Mouse (Mus musculus): Measurements from ENCODE around the gene Olfr735. TPM values are rescaled to one million over a fixed set of nuclear protein-coding genes. Genes with fewer than 3 reads are reported as not detected.

Gene Olfr735
- polyA plus RNA-seq (2014; fragmentation: Illumina TruSeq; extraction: RNeasy Lipid Tissue Mini Kit (QIAGEN cat#74804); ENCODE audit: low read depth, low replicate concordance), result not detected

DNA sequence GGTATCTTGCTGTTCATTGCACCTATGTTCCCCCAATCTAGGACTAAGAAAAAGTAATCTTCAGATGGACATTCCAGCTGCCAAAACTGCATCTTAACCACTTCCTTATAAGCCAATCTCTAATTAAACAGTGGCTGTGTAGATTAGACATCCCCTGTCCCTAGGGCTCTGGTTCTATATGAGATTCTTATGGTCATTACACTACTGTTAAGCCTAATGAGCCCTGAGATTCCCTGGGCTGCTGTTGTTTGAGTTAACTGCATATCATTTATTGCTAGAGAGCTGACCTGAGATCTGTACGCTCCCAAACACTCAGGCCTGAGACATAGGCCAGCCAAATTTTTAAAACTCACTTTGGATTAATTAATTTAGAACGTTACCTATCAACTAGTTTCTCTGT lies at the start of gene Olfr735:
Gene Olfr735 (minus strand): TSS at position 77 of the 400 bp plus-strand sequence.

DNA sequence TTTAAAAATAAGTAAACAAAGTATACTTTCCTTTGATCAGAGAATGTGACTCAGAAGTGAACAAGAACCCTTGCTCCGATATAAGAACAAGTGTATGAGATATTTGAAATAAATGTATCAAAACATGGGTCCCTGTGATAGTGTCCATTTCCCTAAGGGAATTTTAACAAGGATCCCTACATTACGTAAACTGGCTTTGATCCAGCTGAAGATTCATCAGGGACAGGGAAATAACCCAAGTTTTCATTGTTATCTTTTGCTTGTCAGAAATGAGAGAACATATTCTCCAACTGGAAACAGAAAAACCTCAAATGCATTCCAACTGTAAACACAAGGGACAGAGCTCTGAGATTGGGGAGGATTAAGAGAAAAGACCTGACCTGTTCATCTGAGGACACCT lies 32.2 kb upstream of the Olfr735 start, which contains the start of gene Olfr736:
Gene Olfr736 (plus strand): TSS at position 301 of the 400 bp plus-strand sequence.

DNA sequence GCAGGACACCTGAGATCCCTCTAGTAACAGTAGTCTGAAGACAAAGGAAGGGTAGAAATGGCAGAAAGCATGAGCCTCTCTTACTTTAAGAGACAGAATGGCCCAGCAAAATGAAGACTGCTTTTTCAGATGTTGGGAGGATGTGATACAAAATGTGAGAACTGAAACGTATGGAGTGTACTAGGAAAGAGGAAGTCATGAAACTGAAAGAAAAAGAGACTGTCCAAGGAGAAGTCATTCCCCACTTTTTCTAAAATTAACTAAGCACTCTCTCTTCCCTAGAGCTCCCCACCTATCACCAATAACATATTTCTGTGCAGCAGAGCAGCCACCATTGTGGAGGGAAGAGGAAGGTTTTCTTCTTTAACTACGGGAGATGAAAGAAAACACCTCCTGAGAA lies 8.9 kb upstream of the Olfr735 start, which contains the start of gene Tlr11:
Gene Tlr11 (plus strand): TSS at position 322 of the 400 bp plus-strand sequence.

DNA sequence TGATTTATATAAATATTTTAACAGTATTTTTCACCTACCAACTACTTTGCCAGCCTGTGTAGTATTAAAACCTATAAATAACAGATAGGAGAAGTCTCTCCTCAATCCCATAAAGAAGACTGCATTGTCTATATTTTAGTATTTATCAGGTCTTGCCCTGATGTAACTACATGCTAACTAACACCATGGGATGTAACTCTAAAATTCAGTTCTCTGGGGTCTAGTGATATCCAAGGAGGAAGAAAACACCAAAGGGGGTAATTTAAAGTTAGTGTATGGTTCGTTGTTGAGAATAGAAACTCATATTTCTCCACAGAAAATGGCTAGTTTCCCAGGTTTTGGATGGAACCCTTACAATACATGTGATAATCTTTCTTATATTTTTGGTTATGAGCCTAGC lies 22.0 kb downstream of the Olfr735 start, which contains the start of gene Olfr734:
Gene Olfr734 (minus strand): TSS at position 101 of the 400 bp plus-strand sequence.

DNA sequence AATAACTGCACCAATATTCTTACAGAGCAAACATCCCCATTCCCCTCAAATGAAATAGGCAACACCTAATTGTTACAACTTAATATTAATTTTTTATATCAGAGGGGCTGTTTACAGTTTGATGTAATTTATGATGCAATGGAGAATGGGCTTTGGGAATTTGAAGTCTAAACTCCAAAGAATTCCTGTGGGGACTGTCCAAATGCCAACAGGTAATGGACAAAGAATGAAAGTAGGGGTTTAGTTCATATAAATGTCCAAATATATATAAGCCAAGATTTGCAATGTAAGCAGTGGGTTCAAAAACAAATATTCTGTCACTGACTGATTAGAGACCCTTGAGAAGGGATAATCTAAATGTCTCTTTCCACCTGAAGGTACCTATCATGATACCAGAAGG lies 47.2 kb downstream of the Olfr735 start, which contains the start of gene Olfr733:
Gene Olfr733 (minus strand): TSS at position 101 of the 400 bp plus-strand sequence.

Other genes starting within 250 kb of the Olfr735 start
- not detected for gene Olfr727, start 225.7 kb downstream of the Olfr735 start, polyA plus RNA-seq (2014; fragmentation: Illumina TruSeq; extraction: RNeasy Lipid Tissue Mini Kit (QIAGEN cat#74804); ENCODE audit: low read depth, low replicate concordance)
- not detected for gene Olfr728, start 206.2 kb downstream of the Olfr735 start, polyA plus RNA-seq (2014; fragmentation: Illumina TruSeq; extraction: RNeasy Lipid Tissue Mini Kit (QIAGEN cat#74804); ENCODE audit: low read depth, low replicate concordance)
- not detected for gene Olfr729, start 196.0 kb downstream of the Olfr735 start, polyA plus RNA-seq (2014; fragmentation: Illumina TruSeq; extraction: RNeasy Lipid Tissue Mini Kit (QIAGEN cat#74804); ENCODE audit: low read depth, low replicate concordance)
- not detected for gene Olfr730, start 160.7 kb downstream of the Olfr735 start, polyA plus RNA-seq (2014; fragmentation: Illumina TruSeq; extraction: RNeasy Lipid Tissue Mini Kit (QIAGEN cat#74804); ENCODE audit: low read depth, low replicate concordance)
- not detected for gene Olfr731, start 107.0 kb downstream of the Olfr735 start, polyA plus RNA-seq (2014; fragmentation: Illumina TruSeq; extraction: RNeasy Lipid Tissue Mini Kit (QIAGEN cat#74804); ENCODE audit: low read depth, low replicate concordance)
- not detected for gene Olfr732, start 64.7 kb downstream of the Olfr735 start, polyA plus RNA-seq (2014; fragmentation: Illumina TruSeq; extraction: RNeasy Lipid Tissue Mini Kit (QIAGEN cat#74804); ENCODE audit: low read depth, low replicate concordance)
- not detected for gene Olfr733, start 47.4 kb downstream of the Olfr735 start, polyA plus RNA-seq (2014; fragmentation: Illumina TruSeq; extraction: RNeasy Lipid Tissue Mini Kit (QIAGEN cat#74804); ENCODE audit: low read depth, low replicate concordance)
- not detected for gene Olfr734, start 22.1 kb downstream of the Olfr735 start, polyA plus RNA-seq (2014; fragmentation: Illumina TruSeq; extraction: RNeasy Lipid Tissue Mini Kit (QIAGEN cat#74804); ENCODE audit: low read depth, low replicate concordance)
- gene Tlr11, start 9.0 kb upstream of the Olfr735 start, polyA plus RNA-seq (2014; fragmentation: Illumina TruSeq; extraction: RNeasy Lipid Tissue Mini Kit (QIAGEN cat#74804); ENCODE audit: low read depth, low replicate concordance), result 0.53 TPM
- not detected for gene Olfr736, start 32.3 kb upstream of the Olfr735 start, polyA plus RNA-seq (2014; fragmentation: Illumina TruSeq; extraction: RNeasy Lipid Tissue Mini Kit (QIAGEN cat#74804); ENCODE audit: low read depth, low replicate concordance)
- gene Olfr738, start 58.7 kb upstream of the Olfr735 start, polyA plus RNA-seq (2014; fragmentation: Illumina TruSeq; extraction: RNeasy Lipid Tissue Mini Kit (QIAGEN cat#74804); ENCODE audit: low read depth, low replicate concordance), result not detected
- not detected for gene Olfr739, start 69.8 kb upstream of the Olfr735 start, polyA plus RNA-seq (2014; fragmentation: Illumina TruSeq; extraction: RNeasy Lipid Tissue Mini Kit (QIAGEN cat#74804); ENCODE audit: low read depth, low replicate concordance)
- not detected for gene Olfr740, start 96.7 kb upstream of the Olfr735 start, polyA plus RNA-seq (2014; fragmentation: Illumina TruSeq; extraction: RNeasy Lipid Tissue Mini Kit (QIAGEN cat#74804); ENCODE audit: low read depth, low replicate concordance)
- not detected for gene Olfr741, start 123.9 kb upstream of the Olfr735 start, polyA plus RNA-seq (2014; fragmentation: Illumina TruSeq; extraction: RNeasy Lipid Tissue Mini Kit (QIAGEN cat#74804); ENCODE audit: low read depth, low replicate concordance)
- not detected for gene Olfr742, start 154.7 kb upstream of the Olfr735 start, polyA plus RNA-seq (2014; fragmentation: Illumina TruSeq; extraction: RNeasy Lipid Tissue Mini Kit (QIAGEN cat#74804); ENCODE audit: low read depth, low replicate concordance)
- not detected for gene Olfr743, start 173.0 kb upstream of the Olfr735 start, polyA plus RNA-seq (2014; fragmentation: Illumina TruSeq; extraction: RNeasy Lipid Tissue Mini Kit (QIAGEN cat#74804); ENCODE audit: low read depth, low replicate concordance)